Mouse (Mus musculus): ENCODE measurements around the gene Stat6. TPM values are rescaled to one million over a fixed set of nuclear protein-coding genes. Genes with fewer than 3 reads are reported as not detected.

The Stat6 gene
- total RNA-seq (2014; fragmentation: Nextera tagmentation), result 71.6 and 82.1 TPM in 2 replicates
- 46.0 and 67.5 TPM in 2 replicates for total RNA-seq (2017)

DNA sequence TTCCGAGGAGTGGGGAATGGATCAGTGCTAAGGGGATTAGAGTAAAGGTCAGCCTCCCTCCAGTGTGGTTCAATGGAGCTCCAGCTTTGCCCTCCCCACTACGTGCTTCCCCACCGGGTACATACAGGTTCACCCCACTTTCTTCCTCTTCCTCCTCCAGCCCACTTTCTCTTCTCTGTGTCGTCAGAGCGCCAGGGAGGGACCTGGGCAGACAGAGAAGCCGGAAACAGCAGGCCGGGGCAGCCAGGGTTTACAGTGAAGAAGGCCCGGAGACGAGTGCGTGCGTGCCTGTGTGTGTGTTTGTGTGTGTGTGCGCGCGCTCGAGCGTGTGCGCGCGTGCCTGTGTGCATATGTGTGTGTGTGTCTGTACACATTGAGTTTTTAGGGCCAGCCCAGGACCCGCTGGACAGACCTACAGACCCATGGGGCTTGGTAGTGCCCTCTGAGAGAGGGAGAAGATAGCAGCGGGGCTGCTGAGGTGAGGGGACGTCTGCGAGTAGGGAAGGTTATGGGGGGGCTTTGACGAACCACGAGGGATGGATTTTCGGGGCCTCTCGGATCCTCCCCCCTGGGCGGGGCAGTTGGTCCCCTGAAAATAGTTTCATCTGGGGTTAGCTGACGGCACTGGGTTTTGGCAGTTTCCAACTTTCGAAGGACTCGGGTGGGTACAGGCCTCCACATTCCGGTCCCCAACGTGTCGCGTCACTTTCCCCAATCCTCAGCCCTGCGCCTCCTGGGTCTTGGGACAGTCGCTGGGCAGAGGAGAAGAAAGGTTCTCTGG lies at the start of gene Stat6:
Gene Stat6, plus strand, starts transcription at position 215 of the 781 bp plus-strand sequence.
- peak; percentile 76 for ATAC-seq (replicated peaks; ENCODE audit: poor library complexity, severe bottlenecking)

DNA sequence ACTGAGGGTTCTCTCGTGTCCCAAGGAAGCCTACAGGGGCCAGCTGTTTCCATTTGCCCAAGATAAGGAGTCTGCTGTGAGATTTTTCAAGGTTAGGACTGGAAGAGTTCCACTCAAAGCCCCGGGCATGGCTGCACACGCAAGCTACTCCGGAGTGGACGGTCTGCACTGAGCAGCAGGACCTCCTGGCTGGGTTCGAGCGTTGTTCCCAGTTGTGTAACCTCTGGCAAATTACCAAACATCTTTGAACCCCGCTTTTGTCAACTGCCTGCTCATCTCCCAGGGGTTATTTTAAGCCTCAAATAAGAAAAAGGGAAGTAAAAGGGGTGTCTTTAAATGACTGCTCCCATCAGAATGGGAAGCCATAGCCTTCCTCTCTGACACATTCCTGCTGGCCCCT lies 48.4 kb upstream of the Stat6 start:
- peak; percentile 34 for ATAC-seq (replicated peaks; ENCODE audit: poor library complexity, severe bottlenecking)

DNA sequence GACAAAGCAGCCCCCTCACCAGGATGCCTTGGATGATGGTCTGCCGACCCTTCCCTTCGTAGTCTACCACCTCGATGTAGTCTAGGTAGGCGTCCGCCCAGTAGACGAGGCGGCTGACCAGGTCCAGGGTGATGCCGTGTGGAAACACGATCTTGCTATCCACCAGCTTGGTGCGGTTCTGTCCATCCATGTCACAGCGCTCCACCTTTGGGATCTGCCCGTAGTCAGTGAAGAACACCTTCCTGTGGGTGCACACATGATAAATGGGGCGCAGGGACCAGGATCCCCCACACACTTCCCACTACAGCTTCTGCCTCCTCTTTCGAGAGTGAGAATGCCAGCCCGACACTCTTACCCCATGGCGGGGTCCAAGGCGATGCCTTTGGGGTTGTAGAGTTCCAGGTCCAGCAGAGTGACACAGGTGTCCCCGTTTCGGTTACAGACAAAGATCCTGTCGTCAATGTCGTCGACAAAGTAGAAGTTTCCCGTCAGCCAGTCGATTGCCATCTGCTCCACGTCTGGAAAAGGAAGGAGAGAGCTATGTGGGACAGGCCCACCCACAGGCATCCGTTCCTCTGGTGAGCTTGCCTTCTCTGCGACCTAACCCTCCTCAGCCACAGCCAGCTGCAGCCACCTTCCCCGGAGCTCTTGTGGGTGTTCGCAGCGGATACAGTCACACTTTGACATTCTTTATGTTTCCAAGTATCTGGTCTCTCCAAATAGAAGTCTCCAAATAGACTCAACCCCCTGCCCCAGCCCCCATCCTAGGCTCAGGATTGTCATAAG lies 47.7 kb upstream of the Stat6 start:
- ATAC-seq (replicated peaks; ENCODE audit: poor library complexity, severe bottlenecking), result no peak

DNA sequence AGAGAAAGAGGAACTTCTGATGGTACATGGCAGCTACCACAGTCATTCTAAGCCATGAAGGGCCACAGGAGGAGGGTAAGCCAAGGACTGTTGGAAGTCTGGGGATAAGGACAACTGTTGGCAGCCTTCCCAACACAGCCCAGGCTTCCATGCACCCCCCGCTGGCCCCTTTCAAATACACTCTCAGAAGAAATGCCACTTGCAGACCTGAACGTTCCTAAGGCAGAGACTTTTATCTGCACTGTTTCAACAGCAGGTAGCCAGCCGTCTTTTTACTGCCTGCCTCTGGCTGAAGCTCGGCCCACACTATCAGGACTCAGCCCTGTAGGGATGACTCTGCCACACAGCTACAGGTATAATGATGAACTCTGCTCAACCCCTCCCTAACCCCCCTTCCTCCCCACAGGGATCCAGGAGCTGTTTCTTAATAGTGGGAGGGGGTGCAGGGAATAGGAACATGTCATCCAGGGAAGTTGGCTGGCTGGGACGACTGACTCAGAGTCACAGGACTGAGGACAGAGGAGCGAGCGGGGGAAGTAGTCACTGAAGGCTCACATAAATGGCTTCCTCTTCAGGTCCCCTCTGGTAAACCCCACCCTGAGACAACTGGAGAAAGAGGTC lies 46.4 kb upstream of the Stat6 start:
- ATAC-seq (replicated peaks; ENCODE audit: poor library complexity, severe bottlenecking), result peak; percentile 45

DNA sequence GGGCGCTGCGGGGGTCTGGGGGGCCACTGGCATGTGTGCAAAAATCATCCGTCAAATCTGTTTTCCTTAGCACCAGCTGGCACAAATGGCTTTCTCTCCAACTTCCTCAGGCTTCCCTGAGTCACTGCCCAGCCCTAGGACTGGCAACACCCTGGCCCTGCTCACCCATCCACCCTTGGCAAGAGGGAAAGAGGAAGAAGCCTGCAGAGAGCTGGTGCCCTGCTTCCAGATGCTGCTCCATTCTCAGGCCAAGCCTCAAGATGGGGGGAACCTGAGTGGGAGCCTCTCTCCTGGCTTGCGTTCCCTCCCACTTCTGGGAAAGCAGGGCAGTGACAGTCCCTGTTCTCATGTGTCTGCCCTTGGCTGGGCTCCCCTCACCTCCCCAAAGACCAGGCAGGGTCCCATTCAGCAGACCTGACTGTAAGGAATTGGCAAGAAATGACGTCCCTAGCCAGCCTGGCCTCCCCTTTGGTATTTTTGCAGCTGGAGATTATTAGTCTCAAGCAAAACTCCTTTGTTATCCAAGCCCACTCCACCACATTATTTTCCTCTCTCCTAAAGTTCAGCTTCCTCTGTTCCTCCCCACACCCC lies 45.4 kb upstream of the Stat6 start:
- peak; percentile 70 for ATAC-seq (replicated peaks; ENCODE audit: poor library complexity, severe bottlenecking)

DNA sequence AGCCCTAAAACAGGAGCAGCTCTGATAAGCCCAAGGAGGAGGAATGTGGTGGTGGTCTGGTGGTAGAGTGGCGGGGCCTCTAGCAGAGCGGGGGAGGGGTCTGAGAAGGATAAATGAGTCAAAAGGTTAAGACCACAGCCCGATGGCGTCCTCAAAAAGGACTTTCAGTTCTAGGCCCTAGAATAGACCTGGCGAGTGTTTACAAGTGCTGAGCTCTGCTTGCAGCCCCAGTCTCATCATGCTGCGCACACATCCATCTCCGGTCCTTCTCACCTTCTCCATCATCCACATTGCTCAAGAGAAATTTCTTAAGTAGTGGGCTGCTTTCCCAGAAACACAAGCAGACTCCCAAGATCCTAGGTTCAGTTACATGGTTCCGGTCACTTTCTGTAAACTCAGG lies 44.2 kb upstream of the Stat6 start:
- no peak for ATAC-seq (replicated peaks; ENCODE audit: poor library complexity, severe bottlenecking)

DNA sequence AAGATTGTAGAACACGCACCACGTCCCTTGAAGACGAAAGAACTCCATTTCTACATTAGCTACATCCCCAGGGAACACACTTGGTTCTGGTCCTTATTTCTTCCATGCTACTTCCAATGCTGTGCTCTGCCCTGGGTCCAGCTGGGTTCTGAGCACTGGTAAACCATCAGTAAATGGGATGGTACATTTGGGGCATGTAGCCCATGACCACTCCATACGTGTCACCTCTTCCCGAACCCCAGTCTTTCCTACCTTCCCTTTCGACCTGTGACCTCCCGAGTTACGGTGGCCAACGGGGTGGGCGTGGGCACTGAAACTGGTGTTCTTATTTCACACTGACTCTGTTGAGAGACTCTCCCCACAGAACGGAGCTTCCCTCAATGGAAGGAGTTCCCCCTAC lies 43.5 kb upstream of the Stat6 start:
- no peak for ATAC-seq (replicated peaks; ENCODE audit: poor library complexity, severe bottlenecking)

DNA sequence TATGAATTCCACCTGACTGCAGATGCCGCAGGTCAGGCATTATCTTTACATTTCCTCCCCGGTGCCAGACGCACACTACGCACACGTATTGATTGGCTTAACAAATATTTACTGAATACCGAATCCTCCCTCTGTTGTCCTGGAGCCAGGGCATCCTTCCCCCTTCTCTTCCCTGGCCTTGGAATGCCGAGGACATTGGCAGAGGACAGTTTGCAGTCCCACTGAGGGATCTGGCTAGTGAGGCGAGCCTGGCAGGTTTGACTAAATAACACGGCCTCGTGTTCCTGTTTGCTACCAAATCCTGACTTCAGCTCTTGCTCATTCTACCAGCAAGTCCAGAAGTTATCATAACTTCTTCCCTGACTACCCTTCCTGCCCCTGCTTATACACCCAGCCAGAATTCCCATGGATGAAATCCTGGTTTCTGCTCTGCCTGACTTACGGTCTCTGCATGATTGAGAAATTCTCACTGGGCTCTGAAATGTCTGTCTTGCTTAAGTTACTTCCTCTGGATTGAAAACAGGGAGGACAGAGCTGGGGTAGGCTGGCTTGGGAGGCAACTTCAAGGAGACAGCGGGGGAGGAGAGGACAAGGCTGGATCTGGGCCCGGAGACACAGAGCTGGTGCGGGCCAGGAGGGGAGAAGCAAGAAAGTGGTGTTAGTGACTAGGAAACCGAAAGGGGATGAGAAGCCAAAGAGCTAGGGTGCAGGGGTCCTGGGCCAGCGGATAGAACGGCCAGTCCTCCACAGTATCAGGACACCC lies 42.8 kb upstream of the Stat6 start:
- ATAC-seq (replicated peaks; ENCODE audit: poor library complexity, severe bottlenecking), result 0 out of 2 replicates have a peak, but pooled peaks have one; percentile 10

DNA sequence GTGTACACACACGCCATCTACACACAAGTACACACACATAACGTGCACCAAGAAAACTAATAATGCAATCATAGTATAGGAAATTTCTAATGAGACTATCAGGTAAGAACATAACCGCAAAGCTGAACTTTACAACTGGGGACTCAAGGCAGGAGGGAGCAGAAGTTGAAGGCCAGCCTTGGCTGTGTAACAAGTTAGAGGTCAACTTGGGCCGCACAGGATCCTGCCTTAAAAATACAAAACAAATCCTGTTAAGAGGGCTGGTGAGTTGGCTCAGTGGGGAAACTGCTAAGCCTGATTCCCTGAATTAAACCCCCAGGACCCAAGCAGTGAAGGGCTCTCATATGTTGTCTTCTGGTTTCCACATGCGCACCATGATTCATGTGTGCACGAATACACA lies 40.6 kb upstream of the Stat6 start:
- no peak for ATAC-seq (replicated peaks; ENCODE audit: poor library complexity, severe bottlenecking)

DNA sequence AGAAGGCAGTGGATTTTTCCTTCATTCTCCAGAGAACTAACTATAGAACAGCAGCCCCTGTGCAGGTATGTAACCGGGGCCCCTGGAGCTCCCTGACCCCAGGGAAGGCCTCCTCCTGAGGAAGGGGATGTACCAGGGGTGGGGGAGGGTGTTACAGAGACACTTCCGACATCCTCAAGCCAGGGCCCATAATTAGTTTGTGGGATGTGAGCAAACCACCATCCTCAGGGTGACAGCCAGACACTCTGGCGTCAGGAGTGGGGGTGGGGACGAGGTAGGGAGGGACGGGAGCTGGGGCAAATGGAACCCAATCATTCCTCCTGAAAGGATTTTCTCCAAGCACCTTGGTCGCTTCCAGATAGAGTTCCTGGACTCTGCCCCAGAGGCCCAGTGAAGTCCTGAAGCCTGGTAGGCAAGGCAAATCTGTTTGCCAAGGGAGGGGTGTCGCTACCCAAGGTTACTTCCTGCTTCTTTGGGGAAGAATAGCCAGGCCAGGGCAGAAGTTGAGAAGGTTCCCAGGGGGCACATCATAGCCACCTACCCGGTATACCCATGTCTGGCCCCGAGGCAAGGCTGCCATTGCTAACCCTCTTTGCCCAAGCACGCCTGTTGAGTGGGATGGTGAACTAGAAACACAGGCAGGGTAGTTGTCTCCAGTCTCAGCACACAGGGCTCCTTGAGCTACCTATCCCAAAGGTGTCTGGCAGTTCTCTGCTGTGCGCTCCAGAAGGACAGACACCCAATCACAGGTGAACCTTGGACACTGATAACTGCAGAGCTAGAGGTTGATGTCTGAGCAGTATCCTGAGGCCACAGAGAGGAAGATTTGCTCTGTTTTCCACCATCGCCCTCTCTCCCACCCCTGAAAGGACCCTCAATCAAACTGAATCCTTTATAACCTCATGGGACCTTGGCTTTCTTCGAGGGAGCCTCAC lies 39.1 kb upstream of the Stat6 start:
- peak; percentile 30; the same call in 1 of the 2 replicates for ATAC-seq (replicated peaks; ENCODE audit: poor library complexity, severe bottlenecking)

DNA sequence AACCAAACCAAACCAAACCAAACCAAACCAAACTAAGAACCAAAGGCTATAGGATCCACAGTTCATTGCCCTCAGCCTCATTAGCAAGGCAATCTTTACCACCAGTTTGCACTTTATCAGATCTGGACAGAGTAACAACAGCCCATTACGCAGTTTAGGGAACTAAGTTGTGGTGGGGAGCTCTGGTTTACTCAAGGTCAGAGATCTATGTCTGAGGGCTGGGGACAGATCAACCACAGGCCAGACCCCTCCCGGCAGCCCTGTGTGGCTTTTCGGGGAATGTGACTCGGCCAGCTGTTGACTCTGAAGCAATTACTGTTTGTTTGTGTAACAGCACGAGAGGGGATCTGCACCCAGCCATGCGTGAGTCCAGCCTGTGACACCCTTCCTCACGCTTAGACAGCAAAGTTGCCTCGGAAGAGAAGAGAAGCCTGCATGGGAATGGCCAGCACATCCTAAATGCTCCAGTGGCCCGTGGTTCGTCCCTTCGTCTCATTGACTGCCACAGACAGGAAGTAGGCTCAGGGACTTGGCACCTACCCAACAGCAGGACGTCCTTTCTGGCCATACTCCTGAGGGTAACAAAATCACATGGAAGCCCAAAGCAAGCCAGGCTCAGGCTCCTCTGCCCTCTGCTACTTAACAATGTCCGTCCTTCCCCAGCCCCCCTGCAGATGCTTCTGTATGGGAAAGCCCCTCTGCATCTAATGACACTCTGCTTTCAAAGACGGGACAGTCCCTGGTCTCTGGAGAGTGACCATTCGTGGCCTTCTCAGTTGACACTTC lies 38.1 kb upstream of the Stat6 start:
- peak; percentile 88 for ATAC-seq (replicated peaks; ENCODE audit: poor library complexity, severe bottlenecking)

DNA sequence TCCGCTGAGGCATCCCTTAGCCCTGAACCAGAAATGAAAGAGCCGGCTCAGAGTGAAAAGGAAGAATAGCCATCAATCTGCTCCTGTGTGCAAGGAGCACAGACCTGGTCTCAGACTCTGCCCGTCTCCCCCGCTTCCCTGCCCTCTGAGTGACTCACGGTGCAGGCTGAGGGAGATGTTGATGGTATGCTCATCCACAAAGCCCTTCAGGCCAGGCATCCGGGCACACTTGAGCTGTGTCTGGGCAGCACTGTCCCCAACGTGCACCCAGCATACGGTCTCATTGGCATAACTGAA lies 37.6 kb upstream of the Stat6 start:
- ATAC-seq (replicated peaks; ENCODE audit: poor library complexity, severe bottlenecking), result no peak

DNA sequence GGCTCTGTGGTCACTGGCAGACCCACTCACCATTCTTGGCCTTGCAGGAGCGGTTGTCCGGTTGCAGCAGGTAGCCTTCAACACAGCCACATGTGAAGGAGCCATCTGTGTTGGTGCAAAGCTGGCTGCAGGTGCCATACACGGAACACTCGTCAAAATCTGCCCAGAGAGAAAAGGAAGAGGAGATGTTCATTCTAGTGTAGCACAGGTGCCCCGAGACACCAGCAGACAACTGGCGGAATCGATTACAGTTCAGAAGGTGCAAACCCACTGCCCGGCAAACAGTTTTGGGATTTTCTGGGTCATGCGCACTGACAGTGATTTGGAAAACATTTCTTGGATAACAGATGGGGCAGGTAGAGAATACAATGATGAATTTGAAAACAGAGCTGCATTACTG lies 37.0 kb upstream of the Stat6 start:
- no peak for ATAC-seq (replicated peaks; ENCODE audit: poor library complexity, severe bottlenecking)

DNA sequence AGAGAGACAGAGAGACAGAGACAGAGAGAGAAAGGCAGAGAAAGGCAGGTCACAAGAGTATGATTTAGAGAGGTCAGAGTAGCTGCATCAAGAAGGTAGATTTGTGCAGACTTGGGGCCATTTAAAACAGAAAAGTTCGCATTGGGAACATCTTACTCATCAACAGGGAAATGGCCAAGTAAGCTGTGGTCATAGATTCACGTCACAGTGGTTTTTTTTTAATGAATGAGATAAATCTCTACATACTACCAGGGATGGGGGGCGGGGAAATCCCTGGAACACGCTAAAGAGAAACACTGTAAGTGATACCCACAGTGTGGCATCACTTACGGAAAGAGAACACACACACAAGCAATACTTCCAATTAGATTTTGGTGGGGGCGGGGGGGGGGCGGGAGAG lies 35.7 kb upstream of the Stat6 start:
- ATAC-seq (replicated peaks; ENCODE audit: poor library complexity, severe bottlenecking), result no peak

DNA sequence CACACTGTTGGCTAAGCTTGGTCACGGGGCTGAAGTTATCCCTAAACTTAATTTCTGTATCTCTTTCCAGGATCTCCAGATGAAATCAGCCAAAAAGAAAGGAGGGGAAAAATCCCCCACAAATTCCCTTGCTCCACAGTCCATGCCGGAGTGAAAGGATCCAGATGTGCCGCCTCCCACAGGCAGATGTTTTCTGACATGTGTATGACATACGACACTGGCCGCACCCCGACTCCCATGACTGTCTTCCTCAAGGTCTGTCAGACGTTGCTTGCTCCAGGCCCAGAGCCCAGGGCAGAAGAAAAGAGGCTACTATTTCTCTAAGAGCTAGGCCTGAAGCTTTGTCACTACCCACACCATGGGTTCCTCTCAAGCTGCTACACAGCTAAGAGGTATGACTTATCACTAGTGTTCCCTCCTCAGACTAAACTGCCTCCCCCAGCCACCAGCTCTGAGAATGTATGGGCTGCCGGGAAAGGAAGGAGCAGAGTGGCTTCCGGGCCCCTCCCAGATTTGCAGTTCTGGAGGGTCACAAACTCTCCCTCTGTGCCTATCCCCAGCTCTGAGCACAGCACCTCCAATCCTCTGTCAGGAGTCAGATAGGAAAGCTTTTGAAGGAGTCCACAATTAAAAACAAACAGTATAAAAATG lies 33.2 kb upstream of the Stat6 start:
- ATAC-seq (replicated peaks; ENCODE audit: poor library complexity, severe bottlenecking), result no peak

DNA sequence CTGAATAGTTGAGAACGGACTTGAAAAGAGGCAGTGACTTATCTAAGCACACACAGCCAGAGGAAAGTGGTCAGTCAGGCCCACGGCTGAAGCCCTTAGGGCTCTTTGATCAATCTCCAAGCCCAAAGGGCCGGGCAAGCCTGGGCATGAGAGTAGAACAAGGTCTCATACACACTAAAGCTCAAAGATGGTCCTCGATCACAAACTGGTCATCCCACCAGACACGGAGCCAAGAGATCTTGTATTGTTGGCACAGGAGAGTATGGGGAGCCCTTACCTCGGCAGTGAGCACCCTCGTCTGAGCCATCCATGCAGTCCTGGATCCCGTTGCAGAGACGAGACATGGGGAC lies 32.7 kb upstream of the Stat6 start:
- no peak for ATAC-seq (replicated peaks; ENCODE audit: poor library complexity, severe bottlenecking)

DNA sequence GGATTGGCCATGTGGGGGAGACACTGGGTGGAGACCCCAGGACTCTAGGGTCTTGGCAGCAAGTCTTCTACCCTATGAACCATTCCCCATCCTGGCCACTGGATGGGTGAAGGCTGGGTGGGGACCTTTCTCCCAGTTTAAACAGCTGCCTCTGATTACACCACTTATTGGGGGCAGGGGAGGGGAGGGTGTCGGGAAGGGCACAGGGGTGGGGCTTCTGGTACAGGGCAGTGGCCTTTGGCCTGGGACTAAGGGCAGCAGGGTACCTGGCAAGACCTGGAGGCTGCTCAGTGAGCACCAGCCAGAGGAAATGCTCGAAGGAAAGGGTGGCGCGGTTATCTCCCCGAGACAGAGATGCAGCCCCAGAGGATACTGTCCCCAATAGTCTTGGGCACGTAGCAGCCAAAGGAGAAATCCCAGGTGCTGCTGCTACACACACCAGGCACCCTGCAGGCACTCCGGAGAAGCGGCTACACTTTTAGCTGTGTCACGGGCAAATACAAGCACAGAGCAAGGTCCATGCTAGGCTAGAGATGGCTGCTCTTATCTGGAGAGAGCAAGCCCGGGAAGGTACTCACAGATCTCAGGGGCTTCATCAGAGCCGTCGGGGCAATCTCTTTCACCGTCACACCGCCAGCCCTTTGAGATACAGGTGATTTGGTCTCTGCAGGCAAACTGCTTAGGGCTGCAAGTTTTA lies 30.6 kb upstream of the Stat6 start:
- ATAC-seq (replicated peaks; ENCODE audit: poor library complexity, severe bottlenecking), result no peak

All from granulocyte monocyte progenitor cell, adult 5-6 weeks (primary cell).